Mouse (Mus musculus): Measurements from ENCODE around the gene Arhgap10.

Gene Arhgap10

GRCm38 (mm10) chr8:77483676-77484075 lies 34.1 kb downstream of the Arhgap10 start:
- no peak for DNase-seq

GRCm38 (mm10) chr8:77481791-77482190 lies 36.0 kb downstream of the Arhgap10 start:
- DNase-seq, result no peak

- DNase-seq, result no peak
These were observed 37.8 kb downstream of the Arhgap10 start for GRCm38 (mm10) chr8:77479995-77480394.

- DNase-seq, result no peak
These were observed 38.9 kb downstream of the Arhgap10 start for GRCm38 (mm10) chr8:77478913-77479273.

GRCm38 (mm10) chr8:77478155-77478912 lies 39.4 kb downstream of the Arhgap10 start:
- DNase-seq, result no peak

- DNase-seq, result no peak
These were observed 40.1 kb downstream of the Arhgap10 start for GRCm38 (mm10) chr8:77477684-77478083.

GRCm38 (mm10) chr8:77474614-77475013 lies 43.1 kb downstream of the Arhgap10 start:
- no peak for DNase-seq

- DNase-seq, result no peak
These were observed 44.0 kb downstream of the Arhgap10 start for GRCm38 (mm10) chr8:77473773-77474172.

GRCm38 (mm10) chr8:77473373-77473772 lies 44.4 kb downstream of the Arhgap10 start:
- DNase-seq, result no peak

GRCm38 (mm10) chr8:77461392-77461791 lies 56.4 kb downstream of the Arhgap10 start:
- DNase-seq, result no peak

GRCm38 (mm10) chr8:77460363-77460762 lies 57.4 kb downstream of the Arhgap10 start:
- no peak for DNase-seq

- DNase-seq, result no peak
These were observed 58.1 kb downstream of the Arhgap10 start for GRCm38 (mm10) chr8:77459696-77460095.

GRCm38 (mm10) chr8:77458575-77458974 lies 59.2 kb downstream of the Arhgap10 start:
- no peak for DNase-seq

- no peak for DNase-seq
These were observed 61.5 kb downstream of the Arhgap10 start for GRCm38 (mm10) chr8:77456263-77456662.

- DNase-seq, result no peak
These were observed 63.9 kb downstream of the Arhgap10 start for GRCm38 (mm10) chr8:77453836-77454235.

- DNase-seq, result no peak
These were observed 66.0 kb downstream of the Arhgap10 start for GRCm38 (mm10) chr8:77451466-77452382.

GRCm38 (mm10) chr8:77451052-77451451 lies 66.7 kb downstream of the Arhgap10 start:
- DNase-seq, result no peak

GRCm38 (mm10) chr8:77446294-77446693 lies 71.5 kb downstream of the Arhgap10 start:
- DNase-seq, result no peak

GRCm38 (mm10) chr8:77445642-77446041 lies 72.1 kb downstream of the Arhgap10 start:
- DNase-seq, result no peak

GRCm38 (mm10) chr8:77444166-77444870 lies 73.4 kb downstream of the Arhgap10 start:
- peak; percentile 39 for DNase-seq

GRCm38 (mm10) chr8:77442452-77442851 lies 75.3 kb downstream of the Arhgap10 start:
- DNase-seq, result no peak

- no peak for DNase-seq
These were observed 76.8 kb downstream of the Arhgap10 start for GRCm38 (mm10) chr8:77440913-77441312.

GRCm38 (mm10) chr8:77440324-77440880 lies 77.4 kb downstream of the Arhgap10 start:
- no peak for DNase-seq

All from right cerebral cortex, adult 18-20 months (tissue).